Mouse (Mus musculus): ENCODE data around the gene Carf. TPM values are rescaled to one million over a fixed set of nuclear protein-coding genes. Genes with fewer than 3 reads are reported as not detected.
"Not testable (repeated sequence)": the region's sequence is repeated elsewhere in the genome, so short reads cannot be mapped to it uniquely, and the experiment has no call there.

Carf gene
- polyA plus RNA-seq, 1 experiment from 2014 or later = 5.1 TPM

- 82% methylated on average over 3 of the region's 3 CpGs for WGBS
- Histone ChIP-seq H3K4me3 (ENCODE audit: low read length) (no peak overlapping the region), H3K36me3 (ENCODE audit: insufficient read depth, low read length) (no peaks in the 10 kb centered on the region), H3K9ac (replicated peaks; ENCODE audit: low read length) (no peak overlapping the region), H3K4me2 (replicated peaks; ENCODE audit: low read depth, low read length) (no peak overlapping the region), H3K27ac (ENCODE audit: low read length) (no peak overlapping the region), H3K27me3 (ENCODE audit: insufficient read depth, low read length) (no peaks in the 10 kb centered on the region), H3K4me1 (ENCODE audit: insufficient read depth, low read length) (no peaks in the 10 kb centered on the region), H3K9me3 (ENCODE audit: low read length) (no peaks in the 10 kb centered on the region)
- ATAC-seq (ENCODE audit: low FRiP score, low TSS enrichment) = no peak
Measured at GRCm38 (mm10) chr1:60173119-60173518, 75.1 kb downstream of the Carf start.

- H3K36me3 ChIP-seq (ENCODE audit: insufficient read depth, low read length); ATAC-seq (ENCODE audit: low FRiP score, low TSS enrichment); H3K4me3 ChIP-seq (ENCODE audit: low read length); H3K27me3 ChIP-seq (ENCODE audit: insufficient read depth, low read length); H3K4me1 ChIP-seq (ENCODE audit: insufficient read depth, low read length); H3K9me3 ChIP-seq (ENCODE audit: low read length); H3K4me2 ChIP-seq (replicated peaks; ENCODE audit: low read depth, low read length); H3K9ac ChIP-seq (replicated peaks; ENCODE audit: low read length); H3K27ac ChIP-seq (ENCODE audit: low read length): not testable (repeated sequence)
- WGBS = 91% methylated on average over 1 of the region's 1 CpGs
Measured at GRCm38 (mm10) chr1:60177814-60178213, 79.8 kb downstream of the Carf start.

- Histone ChIP-seq H3K27me3 (ENCODE audit: insufficient read depth, low read length) (no peaks in the 10 kb centered on the region), H3K9ac (replicated peaks; ENCODE audit: low read length) (peak overlapping the region; percentile 56), H3K36me3 (ENCODE audit: insufficient read depth, low read length) (no peaks in the 10 kb centered on the region), H3K9me3 (ENCODE audit: low read length) (no peaks in the 10 kb centered on the region), H3K4me3 (ENCODE audit: low read length) (peak overlapping the region; percentile 75), H3K27ac (ENCODE audit: low read length) (no peak overlapping the region), H3K4me2 (replicated peaks; ENCODE audit: low read depth, low read length) (peak overlapping the region; percentile 52), H3K4me1 (ENCODE audit: insufficient read depth, low read length) (peaks cover 9% of the 10 kb centered on the region)
- no peak for ATAC-seq (ENCODE audit: low FRiP score, low TSS enrichment)
- WGBS = 25% methylated on average over 4 of the region's 4 CpGs
Measured at GRCm38 (mm10) chr1:60179376-60179775, 81.3 kb downstream of the Carf start.

DNA sequence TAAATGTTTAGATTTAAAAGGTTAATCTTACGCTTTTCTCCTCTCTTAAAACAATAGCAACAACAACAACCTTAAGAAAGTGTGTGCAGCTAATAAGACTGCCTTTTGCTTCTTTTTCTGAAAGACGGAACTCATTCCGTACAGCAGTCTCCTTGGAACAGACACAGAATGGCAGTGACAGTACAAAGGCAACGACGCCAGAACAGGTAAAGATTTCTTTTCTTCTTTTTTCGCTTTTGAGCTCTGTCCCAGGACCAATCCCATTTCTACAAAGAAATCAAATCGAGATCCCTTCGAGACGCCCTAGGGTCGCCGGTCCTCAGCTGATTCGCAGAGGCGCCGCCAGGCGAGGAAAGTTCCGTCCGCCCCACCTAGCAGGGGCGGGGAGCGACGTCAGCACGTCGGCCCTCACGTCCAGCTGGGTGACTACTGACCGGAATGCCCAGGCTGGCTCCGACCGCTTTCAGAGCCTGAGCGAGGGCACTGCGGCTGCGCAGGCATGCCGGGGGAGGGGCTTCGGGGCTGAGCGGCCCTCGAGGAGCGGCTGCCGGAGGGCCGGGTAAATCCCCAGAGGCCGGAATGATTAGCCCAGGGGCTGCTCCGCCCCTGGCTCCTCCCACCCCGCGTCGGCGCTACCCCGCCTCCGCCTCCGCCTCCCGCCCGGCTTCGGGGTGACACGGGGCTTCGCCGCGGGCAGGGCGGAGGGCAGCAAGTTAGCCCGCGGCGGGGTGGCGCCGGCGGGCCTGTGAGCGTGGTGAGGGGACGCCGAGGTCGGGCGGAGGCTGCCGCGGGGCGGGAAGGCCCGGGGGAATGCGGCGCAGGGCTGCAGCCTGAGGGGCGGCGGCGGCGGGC is 82.1 kb downstream of the Carf start, which contains the start of gene Nbeal1:
Gene Nbeal1, plus strand, starts transcription at position 668 of the 852 bp plus-strand sequence.
- Histone ChIP-seq H3K4me3 (ENCODE audit: low read length) (peak within 1 kb of the TSS; percentile 75), H3K36me3 (ENCODE audit: insufficient read depth, low read length) (0 out of 2 replicates have a peak, but pooled peaks cover 2% of the 10 kb centered on the region), H3K9ac (replicated peaks; ENCODE audit: low read length) (peak within 1 kb of the TSS; percentile 90), H3K4me2 (replicated peaks; ENCODE audit: low read depth, low read length) (peak within 1 kb of the TSS; percentile 60), H3K9me3 (ENCODE audit: low read length) (no peaks in the 10 kb centered on the region), H3K27me3 (ENCODE audit: insufficient read depth, low read length) (no peaks in the 10 kb centered on the region), H3K4me1 (ENCODE audit: insufficient read depth, low read length) (peaks cover 9% of the 10 kb centered on the region), H3K27ac (ENCODE audit: low read length) (peak within 1 kb of the TSS; percentile 96)
- under 1% methylated on average over 65 of the region's 74 CpGs for WGBS
- ATAC-seq (ENCODE audit: low FRiP score, low TSS enrichment) = peak; percentile 99

- H3K4me3 ChIP-seq (ENCODE audit: low read length) = peak overlapping the region; percentile 75
- ATAC-seq (ENCODE audit: low FRiP score, low TSS enrichment) = peak; percentile 90
- peaks cover 9% of the 10 kb centered on the region for H3K4me1 ChIP-seq (ENCODE audit: insufficient read depth, low read length)
- H3K4me2 ChIP-seq (replicated peaks; ENCODE audit: low read depth, low read length) = peak overlapping the region; percentile 60
- no peaks in the 10 kb centered on the region for H3K27me3 ChIP-seq (ENCODE audit: insufficient read depth, low read length)
- H3K36me3 ChIP-seq (ENCODE audit: insufficient read depth, low read length) = 0 out of 2 replicates have a peak, but pooled peaks cover 2% of the 10 kb centered on the region
- H3K27ac ChIP-seq (ENCODE audit: low read length) = peak overlapping the region; percentile 96
- H3K9ac ChIP-seq (replicated peaks; ENCODE audit: low read length) = peak overlapping the region; percentile 90
- under 1% methylated on average over 26 of the region's 30 CpGs for WGBS
- H3K9me3 ChIP-seq (ENCODE audit: low read length) = no peaks in the 10 kb centered on the region
Measured at GRCm38 (mm10) chr1:60180784-60181221, 82.8 kb downstream of the Carf start.

- Histone ChIP-seq H3K9me3 (ENCODE audit: low read length) (no peaks in the 10 kb centered on the region), H3K4me2 (replicated peaks; ENCODE audit: low read depth, low read length) (no peak overlapping the region), H3K27ac (ENCODE audit: low read length) (no peak overlapping the region), H3K36me3 (ENCODE audit: insufficient read depth, low read length) (0 out of 2 replicates have a peak, but pooled peaks cover 2% of the 10 kb centered on the region), H3K4me3 (ENCODE audit: low read length) (no peak overlapping the region), H3K4me1 (ENCODE audit: insufficient read depth, low read length) (no peaks in the 10 kb centered on the region), H3K27me3 (ENCODE audit: insufficient read depth, low read length) (no peaks in the 10 kb centered on the region), H3K9ac (replicated peaks; ENCODE audit: low read length) (no peak overlapping the region)
- no peak for ATAC-seq (ENCODE audit: low FRiP score, low TSS enrichment)
Measured at GRCm38 (mm10) chr1:60188454-60188853, 90.4 kb downstream of the Carf start.

GRCm38 (mm10) chr1:60196813-60197212 is 98.8 kb downstream of the Carf start:
- no peaks in the 10 kb centered on the region for H3K27me3 ChIP-seq (ENCODE audit: insufficient read depth, low read length)
- no peak overlapping the region for H3K4me3 ChIP-seq (ENCODE audit: low read length)
- no peak overlapping the region for H3K9ac ChIP-seq (replicated peaks; ENCODE audit: low read length)
- H3K4me2 ChIP-seq (replicated peaks; ENCODE audit: low read depth, low read length) = no peak overlapping the region
- H3K36me3 ChIP-seq (ENCODE audit: insufficient read depth, low read length) = peaks cover 10% of the 10 kb centered on the region
- no peaks in the 10 kb centered on the region for H3K4me1 ChIP-seq (ENCODE audit: insufficient read depth, low read length)
- H3K9me3 ChIP-seq (ENCODE audit: low read length) = no peaks in the 10 kb centered on the region
- WGBS = 76% methylated on average over 3 of the region's 3 CpGs
- no peak for ATAC-seq (ENCODE audit: low FRiP score, low TSS enrichment)
- no peak overlapping the region for H3K27ac ChIP-seq (ENCODE audit: low read length)

- Histone ChIP-seq H3K4me2 (replicated peaks; ENCODE audit: low read depth, low read length) (no peak overlapping the region), H3K9me3 (ENCODE audit: low read length) (no peaks in the 10 kb centered on the region), H3K27me3 (ENCODE audit: insufficient read depth, low read length) (no peaks in the 10 kb centered on the region), H3K36me3 (ENCODE audit: insufficient read depth, low read length) (peaks cover 28% of the 10 kb centered on the region), H3K9ac (replicated peaks; ENCODE audit: low read length) (no peak overlapping the region), H3K27ac (ENCODE audit: low read length) (no peak overlapping the region), H3K4me3 (ENCODE audit: low read length) (no peak overlapping the region), H3K4me1 (ENCODE audit: insufficient read depth, low read length) (no peaks in the 10 kb centered on the region)
- 80% methylated on average over 4 of the region's 4 CpGs for WGBS
- ATAC-seq (ENCODE audit: low FRiP score, low TSS enrichment) = no peak
Measured at GRCm38 (mm10) chr1:60199006-60199405, 101.0 kb downstream of the Carf start.

Data from kidney, embryonic 16.5 days (tissue).